Mouse (Mus musculus): ENCODE measurements around the gene Pcgf1. TPM values are rescaled to one million over a fixed set of nuclear protein-coding genes. Genes with fewer than 3 reads are reported as not detected.

Gene Pcgf1
- 10 to 100 TPM; 14.6 to 19.6 TPM for total RNA-seq (2023)

DNA sequence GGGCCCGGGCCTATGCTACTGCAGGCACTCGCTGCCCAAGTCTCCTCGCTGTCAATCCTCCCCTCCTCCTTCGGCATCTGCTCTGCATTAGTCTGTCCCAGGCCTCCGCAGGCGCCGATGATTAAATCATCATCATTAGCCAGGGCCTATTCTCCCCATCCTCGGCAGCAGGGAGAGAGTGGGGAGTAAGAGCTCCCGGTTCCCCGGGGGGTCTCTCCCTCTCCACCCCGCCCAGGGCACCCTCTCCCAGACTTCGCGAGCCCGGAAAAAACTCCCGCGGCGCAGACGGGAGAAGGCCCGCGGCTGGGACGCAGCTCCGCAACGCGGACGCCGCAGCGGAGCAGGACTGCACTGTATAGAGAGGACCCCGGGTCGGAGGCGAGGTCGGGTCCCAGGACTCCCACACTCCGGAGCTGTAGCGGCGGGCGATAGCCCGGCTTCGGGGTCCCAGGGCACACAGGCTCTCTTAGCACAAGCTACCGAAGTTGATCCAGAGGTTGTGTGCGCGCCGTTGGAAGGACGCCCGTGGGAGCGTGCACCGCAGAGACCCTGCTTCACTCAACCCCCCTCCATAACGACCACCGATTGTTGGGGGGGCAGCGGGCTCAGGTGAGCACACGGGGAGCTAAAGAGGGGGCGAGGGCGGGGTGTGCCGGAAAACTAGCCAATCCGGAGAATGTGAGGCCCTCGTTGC is at the start of gene Pcgf1:
TSS of gene Pcgf1 (plus strand) at position 240 of the 694 bp plus-strand sequence.

DNA sequence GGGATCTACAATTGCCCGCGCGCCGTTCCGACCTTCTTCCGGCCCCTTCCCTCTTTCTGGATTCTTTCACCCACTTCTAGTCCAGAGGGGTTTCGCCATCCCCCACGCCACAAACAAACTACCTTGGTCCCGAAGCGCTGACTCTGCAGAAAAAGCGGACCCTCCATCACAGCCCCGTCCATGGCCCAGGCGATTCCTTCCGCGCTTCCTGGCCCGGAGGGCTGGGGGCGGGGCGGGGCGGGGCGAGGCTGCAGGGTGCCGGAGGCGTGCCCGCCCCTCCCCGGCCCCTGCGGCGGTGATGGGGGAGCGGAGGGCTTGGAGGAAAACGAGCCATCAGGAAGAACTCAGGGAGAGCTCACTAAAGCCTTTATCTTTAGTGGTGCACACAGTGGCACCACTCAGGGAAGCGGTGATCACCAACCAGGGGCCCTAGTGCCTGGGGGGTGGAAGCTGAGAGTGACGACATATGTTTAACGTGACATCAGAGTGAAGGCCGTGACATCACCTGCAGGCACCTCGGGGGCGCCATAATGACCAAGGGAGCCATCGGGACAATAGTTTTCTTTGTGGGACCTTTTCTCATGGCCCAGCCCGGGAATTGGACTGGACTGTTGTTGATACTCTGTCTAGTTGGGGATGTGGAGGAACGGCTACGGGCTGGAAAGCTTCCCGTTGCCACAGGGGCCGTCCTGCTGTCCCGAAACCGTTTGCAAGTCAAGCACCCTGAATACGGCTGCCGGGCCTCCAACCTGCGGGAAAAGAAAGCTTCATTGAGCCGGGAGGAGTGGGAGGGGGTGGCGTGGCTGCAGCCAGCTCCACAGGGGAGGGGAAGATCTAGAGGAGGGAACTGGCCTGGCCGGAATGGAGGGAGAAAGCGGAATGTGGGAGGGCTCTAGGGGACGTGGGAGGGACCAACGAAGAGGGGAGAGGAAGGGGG is 44.2 kb upstream of the Pcgf1 start, which contains the start of the genes Dok1 and Loxl3:
TSS of gene Dok1 (minus strand) at position 223 of the 937 bp plus-strand sequence.
TSS of gene Loxl3 (plus strand) at position 925 of the 937 bp plus-strand sequence.

GRCm38 (mm10) chr6:83054074-83054851 is 23.4 kb upstream of the Pcgf1 start, which contains the start of gene Aup1:
Gene Aup1 (plus strand): TSS chr6:83054521.

GRCm38 (mm10) chr6:83054871-83055431 is 22.7 kb upstream of the Pcgf1 start, which contains the start of gene Htra2:
Gene Htra2 (minus strand): TSS chr6:83055273.

GRCm38 (mm10) chr6:83057790-83058189 is 19.9 kb upstream of the Pcgf1 start, which contains the start of gene Dqx1:
Gene Dqx1 (plus strand): TSS chr6:83057844.

GRCm38 (mm10) chr6:83070247-83070310 is 7.6 kb upstream of the Pcgf1 start, which contains the start of gene Tlx2:
Gene Tlx2 (minus strand): TSS chr6:83070293.

GRCm38 (mm10) chr6:83086121-83087035 is 8.7 kb downstream of the Pcgf1 start, which contains the start of gene Lbx2:
Gene Lbx2 (plus strand): TSS chr6:83086367.

DNA sequence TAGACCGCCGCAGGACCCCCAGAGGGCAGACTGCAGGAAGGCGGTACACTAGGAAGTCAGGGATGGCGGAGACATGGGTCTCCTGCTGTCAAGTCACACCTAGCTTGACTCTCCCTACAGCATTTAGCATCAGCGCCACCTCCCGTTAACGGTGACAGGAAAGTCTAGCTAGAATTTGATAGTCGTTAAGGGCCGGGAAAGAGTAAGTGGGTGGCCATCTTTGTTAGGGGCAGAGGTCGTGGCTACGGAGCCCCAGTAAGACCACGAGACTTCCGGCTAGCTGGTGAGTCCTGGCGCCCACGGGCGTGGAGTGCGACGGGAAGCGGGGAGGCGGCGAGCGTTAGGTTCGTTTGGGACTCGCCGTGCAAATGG is 23.6 kb downstream of the Pcgf1 start, which contains the start of the genes Ccdc142 and Gm42688:
TSS of gene Ccdc142 (plus strand) at position 286 of the 372 bp plus-strand sequence.
TSS of gene Gm42688 (plus strand) at position 302 of the 372 bp plus-strand sequence.

GRCm38 (mm10) chr6:83108762-83109668 is 31.3 kb downstream of the Pcgf1 start, which contains the start of gene Mrpl53:
Gene Mrpl53 (plus strand): TSS chr6:83109040.

GRCm38 (mm10) chr6:83115011-83115671 is 37.5 kb downstream of the Pcgf1 start, which contains the start of gene Mogs:
Gene Mogs (plus strand): TSS chr6:83115496.

GRCm38 (mm10) chr6:83120930-83121862 is 43.5 kb downstream of the Pcgf1 start, which contains the start of gene Wbp1:
Gene Wbp1 (minus strand): TSS chr6:83121559.

DNA sequence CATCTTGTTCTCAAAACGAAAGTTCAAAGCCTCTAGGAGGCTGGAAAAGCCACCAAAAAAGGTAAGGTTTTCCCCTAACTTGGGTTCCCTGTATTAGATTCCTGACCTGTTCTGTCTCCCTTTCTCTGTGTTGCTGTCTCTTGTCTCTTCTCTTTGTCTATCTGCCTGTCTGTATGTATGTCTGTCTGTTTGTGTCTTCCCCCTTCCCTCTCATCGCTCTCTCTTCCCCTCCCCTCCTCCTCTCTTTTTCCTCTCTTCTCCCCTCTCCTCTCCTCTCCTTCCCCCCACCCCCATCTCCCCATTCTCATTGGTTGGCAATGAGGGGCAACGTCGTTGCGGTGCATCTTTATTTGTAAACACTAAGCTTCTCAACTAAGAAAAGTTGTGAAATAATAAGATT is 47.7 kb downstream of the Pcgf1 start, which contains the start of gene Ino80b:
TSS of gene Ino80b (minus strand) at position 101 of the 400 bp plus-strand sequence.

Other genes with a start within 250 kb of the Pcgf1 start
- 10 to 100 TPM; 26.6 to 30.3 TPM for gene Sema4f, start 138.1 kb upstream of the Pcgf1 start, total RNA-seq (2023)
- gene M1ap, start 131.0 kb upstream of the Pcgf1 start, total RNA-seq (2023), result 1 to 10 TPM; 2.8 to 3.6 TPM
- 10 to 100 TPM; 25.4 to 32.9 TPM for gene Dok1, start 44.4 kb upstream of the Pcgf1 start, total RNA-seq (2023)
- under 1 TPM; 0.33 to 0.64 TPM for gene Loxl3, start 43.7 kb upstream of the Pcgf1 start, total RNA-seq (2023)
- 100 to 1,000 TPM; 211 to 234 TPM for gene Aup1, start 23.3 kb upstream of the Pcgf1 start, total RNA-seq (2023)
- gene Htra2, start 22.6 kb upstream of the Pcgf1 start, total RNA-seq (2023), result 10 to 100 TPM; 46.8 to 56.0 TPM
- gene Dqx1, start 20.0 kb upstream of the Pcgf1 start, total RNA-seq (2023), result 1 to 10 TPM; 5.6 to 5.9 TPM
- not detected for gene Tlx2, start 7.6 kb upstream of the Pcgf1 start, total RNA-seq (2023)
- under 1 TPM in 1 of 2 experiments, not detected in 1; 0.60 TPM for gene Lbx2, start 8.5 kb downstream of the Pcgf1 start, total RNA-seq (2023)
- 1 to 10 TPM; 4.9 to 7.7 TPM for gene Ccdc142, start 23.7 kb downstream of the Pcgf1 start, total RNA-seq (2023)
- gene Gm42688, start 23.7 kb downstream of the Pcgf1 start, total RNA-seq (2023), result 1 to 10 TPM; 4.2 to 4.9 TPM
- gene Mrpl53, start 31.2 kb downstream of the Pcgf1 start, total RNA-seq (2023), result 10 to 100 TPM; 23.8 to 24.2 TPM
- 10 to 100 TPM; 30.9 to 31.2 TPM for gene Mogs, start 37.6 kb downstream of the Pcgf1 start, total RNA-seq (2023)
- gene Wbp1, start 43.7 kb downstream of the Pcgf1 start, total RNA-seq (2023), result 10 to 100 TPM; 31.6 to 34.0 TPM
- gene Ino80b, start 47.6 kb downstream of the Pcgf1 start, total RNA-seq (2023), result 10 to 100 TPM; 16.4 to 22.2 TPM
- gene Rtkn, start 57.6 kb downstream of the Pcgf1 start, total RNA-seq (2023), result under 1 TPM; 0.46 to 0.78 TPM
- not detected for gene Wdr54, start 78.5 kb downstream of the Pcgf1 start, total RNA-seq (2023)
- not detected for gene 1700003E16Rik, start 78.5 kb downstream of the Pcgf1 start, total RNA-seq (2023)
- gene Dctn1, start 88.1 kb downstream of the Pcgf1 start, total RNA-seq (2023), result 100 to 1,000 TPM; 113 to 130 TPM
- not detected for gene Slc4a5, start 142.0 kb downstream of the Pcgf1 start, total RNA-seq (2023)
- 10 to 100 TPM; 18.9 to 26.7 TPM for gene Mthfd2, start 248.0 kb downstream of the Pcgf1 start, total RNA-seq (2023)
- gene Mob1a, start 248.1 kb downstream of the Pcgf1 start, total RNA-seq (2023), result 100 to 1,000 TPM; 153 to 159 TPM